Mouse (Mus musculus): ENCODE results near the gene Nek9. TPM values are rescaled to one million over a fixed set of nuclear protein-coding genes. Genes with fewer than 3 reads are reported as not detected.

The Nek9 gene
- polyA plus RNA-seq, 1 experiment from 2014 or later = 17.3 TPM

GRCm38 (mm10) chr12:85263190-85263589 lies 76.0 kb downstream of the Nek9 start:
- no peak for ATAC-seq (ENCODE audit: insufficient number of reproducible peaks, insufficient read depth, low FRiP score, low read depth)
- H3K27ac ChIP-seq (replicated peaks in 1 of 2; ENCODE audit: control insufficient read depth in 1 of 2, insufficient read depth in 1 of 2, low read depth in 2 of 2, low read length in 2 of 2) = no peak overlapping the region
- H3K36me3 ChIP-seq (ENCODE audit: control insufficient read depth, insufficient read depth, low read length) = peaks cover 19% of the 10 kb centered on the region
- H3K4me3 ChIP-seq (ENCODE audit: control insufficient read depth in 1 of 2, insufficient read depth in 1 of 2, low read depth in 1 of 2, low read length in 2 of 2) = no peak overlapping the region
- H3K4me2 ChIP-seq (ENCODE audit: low read length) = no peak overlapping the region
- no peak overlapping the region for H3K9ac ChIP-seq (ENCODE audit: low read length)
- H3K27me3 ChIP-seq (ENCODE audit: control insufficient read depth, insufficient read depth, low read length) = no peaks in the 10 kb centered on the region
- WGBS = 68% methylated on average over 5 of the region's 5 CpGs
- H3K9me3 ChIP-seq (ENCODE audit: control insufficient read depth, low read length) = no peaks in the 10 kb centered on the region
- peaks cover 3 to 14% of the 10 kb centered on the region in 2 experiments; a peak in 3 of 4 replicates for H3K4me1 ChIP-seq (ENCODE audit: control insufficient read depth in 2 of 2, insufficient read depth in 2 of 2, low read length in 2 of 2)

- Histone ChIP-seq H3K4me3 (ENCODE audit: control insufficient read depth in 1 of 2, insufficient read depth in 1 of 2, low read depth in 1 of 2, low read length in 2 of 2) (no peak overlapping the region), H3K36me3 (ENCODE audit: control insufficient read depth, insufficient read depth, low read length) (peaks cover 19% of the 10 kb centered on the region), H3K9ac (ENCODE audit: low read length) (no peak overlapping the region), H3K27me3 (ENCODE audit: control insufficient read depth, insufficient read depth, low read length) (no peaks in the 10 kb centered on the region), H3K9me3 (ENCODE audit: control insufficient read depth, low read length) (no peaks in the 10 kb centered on the region), H3K4me1 (ENCODE audit: control insufficient read depth in 2 of 2, insufficient read depth in 2 of 2, low read length in 2 of 2) (peaks cover 3 to 14% of the 10 kb centered on the region in 2 experiments; a peak in 3 of 4 replicates), H3K4me2 (ENCODE audit: low read length) (no peak overlapping the region), H3K27ac (replicated peaks in 1 of 2; ENCODE audit: control insufficient read depth in 1 of 2, insufficient read depth in 1 of 2, low read depth in 2 of 2, low read length in 2 of 2) (0 out of 4 replicates have a peak overlapping the region, but pooled peaks of 1 of the 2 experiments have one; percentile 15)
- 72% methylated on average over 10 of the region's 10 CpGs for WGBS
- ATAC-seq (ENCODE audit: insufficient number of reproducible peaks, insufficient read depth, low FRiP score, low read depth) = no peak
Observed at GRCm38 (mm10) chr12:85262489-85262888, 76.7 kb downstream of the Nek9 start.

DNA sequence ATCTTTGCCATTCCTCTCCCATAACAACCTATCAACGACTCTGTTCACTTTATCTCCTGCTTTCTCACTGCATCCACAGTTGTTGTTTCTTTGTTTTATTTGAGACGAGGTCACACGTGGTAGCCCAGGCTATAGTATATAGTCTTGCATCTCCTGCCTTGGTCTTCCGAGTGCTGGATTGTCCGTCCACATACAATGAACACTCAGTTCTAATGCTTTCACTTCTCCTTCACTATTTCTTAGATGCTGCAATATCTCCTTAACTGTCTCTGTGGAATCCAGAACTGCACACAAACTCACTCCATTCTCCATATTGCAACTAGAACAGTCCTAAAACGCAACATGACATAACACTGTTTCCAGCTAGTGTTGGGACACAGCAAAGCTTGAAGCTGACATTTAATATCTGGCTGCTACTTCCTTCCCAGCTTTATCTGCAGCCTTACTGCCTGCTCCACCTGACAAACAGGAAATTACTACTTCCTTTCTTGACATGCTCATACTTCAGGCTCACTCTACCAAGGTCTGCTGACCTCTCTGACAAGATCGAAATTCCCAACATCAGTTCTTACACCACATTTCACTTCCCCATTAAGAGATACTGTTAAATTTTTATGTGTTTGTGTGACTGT lies 82.0 kb downstream of the Nek9 start:
- peaks cover 19% of the 10 kb centered on the region for H3K36me3 ChIP-seq (ENCODE audit: control insufficient read depth, insufficient read depth, low read length)
- H3K9ac ChIP-seq (ENCODE audit: low read length) = no peak overlapping the region
- ATAC-seq (ENCODE audit: insufficient number of reproducible peaks, insufficient read depth, low FRiP score, low read depth) = peak; percentile 50; the same call in 1 of the 2 replicates
- H3K4me1 ChIP-seq (ENCODE audit: control insufficient read depth in 2 of 2, insufficient read depth in 2 of 2, low read length in 2 of 2) = peaks cover 0 to 2% of the 10 kb centered on the region in 2 experiments; a peak in 1 of 4 replicates
- H3K4me3 ChIP-seq (ENCODE audit: control insufficient read depth in 1 of 2, insufficient read depth in 1 of 2, low read depth in 1 of 2, low read length in 2 of 2) = no peak overlapping the region
- 46% methylated on average over 7 of the region's 7 CpGs for WGBS
- H3K4me2 ChIP-seq (ENCODE audit: low read length) = no peak overlapping the region
- no peaks in the 10 kb centered on the region for H3K27me3 ChIP-seq (ENCODE audit: control insufficient read depth, insufficient read depth, low read length)
- no peaks in the 10 kb centered on the region for H3K9me3 ChIP-seq (ENCODE audit: control insufficient read depth, low read length)
- H3K27ac ChIP-seq (replicated peaks in 1 of 2; ENCODE audit: control insufficient read depth in 1 of 2, insufficient read depth in 1 of 2, low read depth in 2 of 2, low read length in 2 of 2) = peak overlapping the region; percentile 73 to 77

DNA sequence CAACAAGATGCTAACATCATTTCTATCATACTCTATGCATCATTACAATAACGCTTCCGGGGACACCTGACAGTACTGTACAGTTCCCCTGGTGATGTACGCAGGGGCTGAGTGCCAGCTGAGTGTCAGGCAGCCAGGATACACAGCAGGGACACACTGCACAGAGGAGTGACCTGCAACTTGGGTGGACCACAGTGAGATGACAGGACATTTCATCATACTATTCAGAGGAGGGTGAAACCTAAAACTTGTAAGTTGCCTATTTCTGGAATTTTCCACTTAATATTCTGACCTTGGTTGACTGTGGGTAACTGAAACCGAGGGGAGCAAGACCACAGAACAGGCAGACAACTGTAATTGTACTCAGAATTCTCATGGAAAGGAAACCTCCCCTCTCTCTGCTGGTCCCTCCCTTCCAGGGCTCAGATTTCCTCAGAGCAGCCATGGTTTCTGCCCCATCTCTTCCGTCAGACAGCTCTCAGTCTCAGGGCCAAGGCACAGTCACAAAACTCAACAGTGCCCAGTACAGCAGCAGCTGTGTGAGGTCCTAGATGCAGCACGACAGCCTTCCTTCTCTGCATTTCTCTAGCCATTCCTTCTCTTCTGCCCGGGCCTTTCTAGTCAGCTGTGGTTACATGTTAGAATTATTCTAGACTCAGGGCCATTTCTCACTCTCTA lies 82.9 kb downstream of the Nek9 start:
- Histone ChIP-seq H3K36me3 (ENCODE audit: control insufficient read depth, insufficient read depth, low read length) (peaks cover 19% of the 10 kb centered on the region), H3K27ac (replicated peaks in 1 of 2; ENCODE audit: control insufficient read depth in 1 of 2, insufficient read depth in 1 of 2, low read depth in 2 of 2, low read length in 2 of 2) (peak overlapping the region; percentile 71 to 77; a peak in 3 of 4 replicates), H3K4me2 (ENCODE audit: low read length) (no peak overlapping the region), H3K4me1 (ENCODE audit: control insufficient read depth in 2 of 2, insufficient read depth in 2 of 2, low read length in 2 of 2) (peaks cover 0 to 2% of the 10 kb centered on the region in 2 experiments; a peak in 1 of 4 replicates), H3K4me3 (ENCODE audit: control insufficient read depth in 1 of 2, insufficient read depth in 1 of 2, low read depth in 1 of 2, low read length in 2 of 2) (no peak overlapping the region), H3K9ac (ENCODE audit: low read length) (no peak overlapping the region), H3K27me3 (ENCODE audit: control insufficient read depth, insufficient read depth, low read length) (no peaks in the 10 kb centered on the region), H3K9me3 (ENCODE audit: control insufficient read depth, low read length) (no peaks in the 10 kb centered on the region)
- WGBS = 52% methylated on average over 7 of the region's 7 CpGs
- ATAC-seq (ENCODE audit: insufficient number of reproducible peaks, insufficient read depth, low FRiP score, low read depth) = peak; percentile 68

DNA sequence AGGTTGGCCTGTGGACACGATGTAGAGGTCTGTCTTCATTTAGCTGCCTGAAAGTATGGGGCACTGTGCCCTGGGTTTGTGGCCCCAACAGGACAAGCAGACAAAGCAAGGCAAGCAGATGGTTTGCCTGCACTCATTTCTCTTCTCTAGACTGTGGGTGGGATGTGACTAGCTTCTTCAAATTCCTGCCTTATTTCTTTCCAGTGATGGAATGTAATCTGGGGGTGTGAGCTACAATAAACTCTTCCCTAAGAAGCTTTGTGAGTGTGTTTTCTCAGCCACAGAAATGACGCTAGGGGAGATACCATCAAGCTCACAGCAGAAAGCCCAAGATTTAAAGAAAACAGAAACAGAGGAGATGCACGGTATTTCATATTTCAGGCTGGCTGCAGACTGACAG lies 87.1 kb downstream of the Nek9 start:
- Histone ChIP-seq H3K4me2 (ENCODE audit: low read length) (no peak overlapping the region), H3K27ac (replicated peaks in 1 of 2; ENCODE audit: control insufficient read depth in 1 of 2, insufficient read depth in 1 of 2, low read depth in 2 of 2, low read length in 2 of 2) (no peak overlapping the region), H3K9me3 (ENCODE audit: control insufficient read depth, low read length) (peaks cover 7% of the 10 kb centered on the region; the same call in 1 of the 2 replicates), H3K36me3 (ENCODE audit: control insufficient read depth, insufficient read depth, low read length) (peaks cover 11% of the 10 kb centered on the region), H3K4me3 (ENCODE audit: control insufficient read depth in 1 of 2, insufficient read depth in 1 of 2, low read depth in 1 of 2, low read length in 2 of 2) (no peak overlapping the region), H3K9ac (ENCODE audit: low read length) (no peak overlapping the region), H3K27me3 (ENCODE audit: control insufficient read depth, insufficient read depth, low read length) (no peaks in the 10 kb centered on the region), H3K4me1 (ENCODE audit: control insufficient read depth in 2 of 2, insufficient read depth in 2 of 2, low read length in 2 of 2) (peaks cover 0 to 2% of the 10 kb centered on the region in 2 experiments; a peak in 1 of 4 replicates)
- ATAC-seq (ENCODE audit: insufficient number of reproducible peaks, insufficient read depth, low FRiP score, low read depth) = no peak
- WGBS = 78% methylated on average over 3 of the region's 3 CpGs

Other genes with a start within 250 kb of the Nek9 start
- gene Prox2, start 228.6 kb downstream of the Nek9 start, polyA plus RNA-seq (2014; fragmentation: Nextera tagmentation; extraction: Ambion mirVana) = 1.9 and 2.9 TPM in 2 replicates
- gene Dlst, start 228.5 kb downstream of the Nek9 start, polyA plus RNA-seq (2014; fragmentation: Nextera tagmentation; extraction: Ambion mirVana) = 197 and 203 TPM in 2 replicates
- gene Rps6kl1, start 188.1 kb downstream of the Nek9 start, polyA plus RNA-seq (2014; fragmentation: Nextera tagmentation; extraction: Ambion mirVana) = 0.77 and 1.1 TPM in 2 replicates
- 8.9 and 10.6 TPM in 2 replicates for gene Pgf, start 161.6 kb downstream of the Nek9 start, polyA plus RNA-seq (2014; fragmentation: Nextera tagmentation; extraction: Ambion mirVana)
- gene Eif2b2, start 119.9 kb downstream of the Nek9 start, polyA plus RNA-seq (2014; fragmentation: Nextera tagmentation; extraction: Ambion mirVana) = 49.7 and 60.0 TPM in 2 replicates
- gene Mlh3, start 68.8 kb downstream of the Nek9 start, polyA plus RNA-seq (2014; fragmentation: Nextera tagmentation; extraction: Ambion mirVana) = 6.2 and 7.6 TPM in 2 replicates
- 70.0 and 79.7 TPM in 2 replicates for gene Acyp1, start 50.9 kb downstream of the Nek9 start, polyA plus RNA-seq (2014; fragmentation: Nextera tagmentation; extraction: Ambion mirVana)
- gene Zc2hc1c, start 50.8 kb downstream of the Nek9 start, polyA plus RNA-seq (2014; fragmentation: Nextera tagmentation; extraction: Ambion mirVana) = 0.93 and 1.1 TPM in 2 replicates
- gene Tmed10, start 35.5 kb upstream of the Nek9 start, polyA plus RNA-seq (2014; fragmentation: Nextera tagmentation; extraction: Ambion mirVana) = 281 and 320 TPM in 2 replicates
- gene Fos, start 134.5 kb upstream of the Nek9 start, polyA plus RNA-seq (2014; fragmentation: Nextera tagmentation; extraction: Ambion mirVana) = 3.8 and 4.0 TPM in 2 replicates

Measured in heart, embryonic 14.5 days (tissue).